Mouse (Mus musculus) heart, adult 9 months (tissue): ENCODE measurements at regions not wholly inside any gene's neighbourhood (a gene's known extent, or its start where the extent isn't known, plus 50 kb on each side); places are given as distances from the start of the nearest gene placed in this dataset.

Experiments
- DNase-seq, 2 experiments: peaks; one replicate each; pipeline ENCODE4 v3.0.0; 2022; ENCODE audit warnings: low spot score in 2 of 2

GRCm38 (mm10) chr5:118316310-118317017, 71.4 kb downstream of the 2410131K14Rik start:
- peak in 1 of 2 experiments; percentile 16 for DNase-seq

GRCm38 (mm10) chr5:118318073-118318472, 73.0 kb downstream of the 2410131K14Rik start:
- DNase-seq = no peak

- no peak for DNase-seq
These were observed 73.9 kb downstream of the 2410131K14Rik start for GRCm38 (mm10) chr5:118318883-118319282.

- DNase-seq = no peak
These were observed 76.9 kb downstream of the 2410131K14Rik start for GRCm38 (mm10) chr5:118321719-118322455.

- no peak for DNase-seq
These were observed 78.1 kb downstream of the 2410131K14Rik start for GRCm38 (mm10) chr5:118323151-118323550.

- DNase-seq = peak in 1 of 2 experiments; percentile 65
These were observed 82.0 kb downstream of the 2410131K14Rik start for GRCm38 (mm10) chr5:118326837-118327541.

- DNase-seq = peak in 1 of 2 experiments; percentile 59
These were observed 83.1 kb downstream of the 2410131K14Rik start for GRCm38 (mm10) chr5:118327961-118328712.

GRCm38 (mm10) chr5:118329143-118329542, 84.1 kb downstream of the 2410131K14Rik start:
- DNase-seq = no peak

GRCm38 (mm10) chr5:118331286-118331607, 86.2 kb downstream of the 2410131K14Rik start:
- no peak for DNase-seq

- peak; percentile 69 to 78 for DNase-seq
These were observed 86.8 kb downstream of the 2410131K14Rik start for GRCm38 (mm10) chr5:118331608-118332394.

GRCm38 (mm10) chr5:118334054-118334453, 89.0 kb downstream of the 2410131K14Rik start:
- no peak for DNase-seq

- DNase-seq = no peak
These were observed 93.2 kb downstream of the 2410131K14Rik start for GRCm38 (mm10) chr5:118338186-118338585.

- DNase-seq = peak; percentile 44 to 73
These were observed 94.9 kb downstream of the 2410131K14Rik start for GRCm38 (mm10) chr5:118339676-118340661.

GRCm38 (mm10) chr5:118343444-118344320, 98.7 kb downstream of the 2410131K14Rik start:
- no peak for DNase-seq

- no peak for DNase-seq
These were observed 100.2 kb downstream of the 2410131K14Rik start for GRCm38 (mm10) chr5:118345226-118345625.

GRCm38 (mm10) chr5:118349057-118349456, 104.0 kb downstream of the 2410131K14Rik start:
- DNase-seq = no peak

GRCm38 (mm10) chr5:118351301-118351700, 106.3 kb downstream of the 2410131K14Rik start:
- DNase-seq = no peak

- no peak for DNase-seq
These were observed 107.1 kb downstream of the 2410131K14Rik start for GRCm38 (mm10) chr5:118352142-118352541.

GRCm38 (mm10) chr5:118353061-118353460, 108.0 kb downstream of the 2410131K14Rik start:
- no peak for DNase-seq
